Mouse (Mus musculus): ENCODE measurements around the gene Atp6v0c.
"Not testable (repeated sequence)": the region's sequence is repeated elsewhere in the genome, so short reads cannot be mapped to it uniquely, and the experiment has no call there.

The Atp6v0c gene

DNA sequence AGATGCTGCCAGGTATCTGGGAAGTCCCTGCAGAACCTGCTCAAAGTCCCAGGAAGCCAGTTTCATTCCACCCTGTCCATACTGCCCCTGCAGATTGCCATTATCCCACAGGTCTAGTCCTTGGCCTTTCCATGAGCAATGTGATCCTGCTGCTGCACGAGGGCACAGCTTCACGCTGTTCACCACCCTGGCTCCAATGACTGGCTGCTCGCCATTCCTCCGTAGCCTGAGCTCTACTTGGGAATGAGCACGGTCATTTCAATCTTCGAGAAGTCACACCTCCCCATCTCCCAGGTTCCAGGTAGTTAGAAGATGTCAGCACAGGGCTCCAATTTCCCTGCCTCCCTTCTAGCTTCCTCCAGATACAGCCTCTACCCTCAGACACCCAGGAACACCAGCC lies 12.4 kb downstream of the Atp6v0c start:
- in situ Hi-C loops (cut with MboI, MseI) = no loop called here

DNA sequence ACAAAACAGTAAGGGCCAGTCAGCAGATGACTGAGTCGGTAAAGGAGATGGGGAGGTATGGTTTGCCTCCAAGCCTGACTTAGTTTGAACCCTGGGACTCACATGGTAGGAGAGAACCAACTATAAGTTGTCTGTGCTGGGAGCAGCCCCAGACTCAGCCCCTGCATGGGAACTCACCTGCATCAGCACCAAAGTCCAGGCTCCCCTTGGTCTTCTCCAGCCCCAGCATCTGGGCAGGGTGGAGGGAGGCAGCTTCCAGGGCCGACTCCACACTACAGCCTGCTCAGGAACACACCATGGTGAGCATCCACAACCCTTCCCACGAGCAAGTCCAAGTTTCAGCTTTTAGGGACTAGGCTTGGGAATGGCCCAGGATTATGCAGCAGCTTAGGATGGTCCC lies 13.1 kb downstream of the Atp6v0c start:
- in situ Hi-C loops (cut with MboI, MseI) = no loop called here

DNA sequence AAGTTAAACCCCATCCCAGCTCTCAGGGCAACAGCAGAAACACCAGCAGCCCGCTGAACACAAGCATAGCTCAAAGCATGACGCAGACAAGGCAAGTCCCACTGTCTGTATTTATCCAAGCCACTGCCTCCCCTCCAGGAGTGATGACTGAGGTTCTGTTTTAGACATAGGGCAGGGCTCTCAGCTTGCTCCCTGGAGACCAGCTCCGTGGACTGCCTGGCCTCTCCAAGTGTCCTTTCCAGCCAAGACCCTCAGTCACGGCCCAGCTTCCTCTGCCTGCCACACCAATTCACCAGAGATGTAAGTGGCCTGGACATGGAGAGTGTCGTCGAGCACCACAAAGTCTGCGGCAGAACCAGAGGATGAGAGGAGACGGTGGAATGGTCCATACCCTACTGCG lies 13.8 kb downstream of the Atp6v0c start:
- in situ Hi-C loops (cut with MboI, MseI) = no loop called here

DNA sequence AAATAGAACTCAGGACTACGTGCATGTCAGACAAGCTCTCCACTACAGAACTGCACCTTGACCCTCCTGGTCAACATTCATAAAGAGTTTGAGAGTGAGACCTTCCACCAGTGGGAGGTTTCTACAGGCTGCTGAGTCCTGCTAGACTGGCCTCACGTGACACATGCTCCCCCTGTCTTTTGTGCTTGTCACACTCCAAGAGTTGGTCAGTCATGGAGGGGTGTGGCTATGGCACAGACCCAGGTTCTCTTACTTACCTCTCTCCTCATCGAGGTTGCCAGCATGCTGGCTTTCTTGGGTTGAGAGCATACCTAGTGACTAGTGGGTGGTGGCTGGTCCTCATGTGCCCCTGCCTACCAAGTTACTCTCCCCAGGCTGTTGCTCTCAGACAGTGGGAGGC lies 15.0 kb downstream of the Atp6v0c start:
- in situ Hi-C loops (cut with MboI, MseI) = no loop called here

DNA sequence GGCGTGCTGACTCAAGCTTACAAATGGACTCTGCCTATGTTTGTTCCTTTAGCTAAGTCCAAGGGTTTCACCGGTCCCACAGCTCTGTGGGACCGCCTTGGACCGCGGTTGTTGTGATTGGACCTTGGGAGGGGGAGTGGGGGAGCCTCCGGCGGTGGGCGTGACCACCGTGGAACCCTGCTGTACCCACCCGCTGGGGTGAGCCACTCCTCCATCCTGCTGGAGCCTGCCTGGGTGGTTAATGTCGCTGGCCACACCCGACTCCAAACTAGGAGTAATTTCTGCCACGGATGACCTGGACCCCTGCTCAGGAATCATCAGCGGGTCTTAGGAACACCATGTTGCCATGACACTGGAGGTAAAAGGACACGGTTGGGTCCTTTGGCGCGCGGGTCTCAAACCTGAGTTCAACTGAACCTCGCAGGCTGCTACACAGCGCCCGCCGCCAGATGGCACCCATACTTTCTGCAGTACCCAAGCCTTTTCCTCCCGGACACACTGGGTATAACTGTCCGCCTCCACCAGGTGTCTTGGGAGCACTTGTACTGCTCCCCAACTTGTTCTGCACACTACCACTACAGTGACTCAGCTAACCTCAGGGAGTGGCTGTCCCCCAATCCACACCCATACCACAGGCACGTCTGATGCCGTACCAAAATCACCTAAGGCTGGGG lies 17.5 kb downstream of the Atp6v0c start:
- in situ Hi-C loops (cut with MboI, MseI) = no loop called here

DNA sequence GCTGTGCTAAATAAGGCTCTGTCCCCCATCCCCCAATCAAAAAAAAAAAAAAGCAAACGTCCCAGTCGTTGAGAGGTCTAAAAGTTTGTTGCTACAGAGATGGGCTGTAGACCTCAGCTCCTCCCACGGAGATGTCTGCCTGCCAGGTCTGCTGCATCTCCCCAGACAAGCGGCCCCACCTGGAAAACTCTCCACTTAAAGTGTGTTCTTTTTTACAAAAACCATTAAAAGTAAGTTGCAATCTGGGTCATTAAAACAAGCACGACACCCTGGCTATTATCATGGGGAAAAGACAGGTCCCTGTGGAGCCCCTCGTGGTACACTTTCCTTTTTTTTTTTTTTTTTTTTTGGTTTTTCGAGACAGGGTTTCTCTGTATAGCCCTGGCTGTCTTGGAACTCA lies 18.1 kb downstream of the Atp6v0c start:
- in situ Hi-C loops (cut with MboI, MseI) = no loop called here

DNA sequence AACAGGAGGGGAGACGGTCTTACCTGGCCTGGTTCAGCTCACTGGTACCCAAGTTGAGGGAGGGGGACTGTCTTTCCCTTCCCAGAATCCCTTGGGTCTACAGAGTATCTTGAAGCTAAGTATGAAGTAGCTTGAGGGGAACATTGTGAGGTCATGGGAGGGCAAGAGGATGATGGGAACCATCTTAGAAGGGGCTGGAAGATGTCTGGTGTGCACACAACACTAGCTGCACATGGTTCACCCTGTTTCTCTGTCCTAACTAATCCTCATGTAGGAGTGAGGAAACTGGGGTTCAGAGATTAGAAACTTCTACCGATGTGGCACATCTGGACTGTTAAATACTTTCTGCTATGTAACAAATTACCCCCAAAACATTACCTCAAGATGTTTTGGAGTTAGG lies 18.7 kb downstream of the Atp6v0c start, which contains the start of gene Pdpk1:
Pdpk1 (minus strand) TSS at position 101 of the 400 bp plus-strand sequence.
- in situ Hi-C loops (cut with MboI, MseI) = no loop called here

DNA sequence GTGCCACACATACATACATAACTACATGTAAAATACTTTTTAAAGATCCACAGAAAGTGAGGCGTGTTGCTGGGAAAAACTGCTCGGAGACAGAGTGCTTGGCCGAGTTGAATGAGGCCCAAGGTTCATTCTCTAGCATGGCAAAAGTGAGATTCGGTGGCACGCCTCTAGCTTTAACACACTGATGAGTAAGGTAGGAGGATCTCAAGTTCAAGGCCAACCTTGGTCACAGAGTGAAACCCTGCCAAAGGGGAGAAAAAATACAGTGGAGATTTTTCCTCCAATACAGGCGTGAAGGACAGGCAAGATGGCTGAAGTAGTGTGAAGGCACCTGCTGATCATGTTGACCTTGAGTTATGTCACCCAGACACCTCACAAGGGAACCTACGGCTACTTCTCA lies 20.1 kb downstream of the Atp6v0c start:
- in situ Hi-C loops (cut with MboI, MseI) = loop anchor here (5.0 kb wide), 1 partner anchor 98 kb away; no protein-coding TSS in a partner anchor

DNA sequence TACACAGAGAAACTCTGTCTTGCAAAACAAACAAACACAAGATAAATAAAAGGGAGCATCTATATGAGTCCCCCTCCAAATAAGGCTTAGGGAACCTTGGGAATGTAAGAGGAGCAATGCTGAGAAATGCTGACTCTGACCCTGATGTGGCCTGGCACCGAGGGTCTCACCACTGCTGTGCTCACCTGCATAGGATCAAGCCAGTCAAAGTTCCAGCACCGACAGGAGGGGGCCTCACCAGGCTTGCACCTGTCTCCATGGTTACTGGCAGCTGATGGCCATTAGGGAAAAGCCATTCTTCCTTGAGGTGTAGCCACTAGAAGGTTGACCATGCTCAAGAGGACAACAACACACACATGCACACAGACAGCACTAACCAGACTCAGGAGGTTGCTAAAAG lies 26.6 kb downstream of the Atp6v0c start:
- in situ Hi-C loops (cut with MboI, MseI) = no loop called here

DNA sequence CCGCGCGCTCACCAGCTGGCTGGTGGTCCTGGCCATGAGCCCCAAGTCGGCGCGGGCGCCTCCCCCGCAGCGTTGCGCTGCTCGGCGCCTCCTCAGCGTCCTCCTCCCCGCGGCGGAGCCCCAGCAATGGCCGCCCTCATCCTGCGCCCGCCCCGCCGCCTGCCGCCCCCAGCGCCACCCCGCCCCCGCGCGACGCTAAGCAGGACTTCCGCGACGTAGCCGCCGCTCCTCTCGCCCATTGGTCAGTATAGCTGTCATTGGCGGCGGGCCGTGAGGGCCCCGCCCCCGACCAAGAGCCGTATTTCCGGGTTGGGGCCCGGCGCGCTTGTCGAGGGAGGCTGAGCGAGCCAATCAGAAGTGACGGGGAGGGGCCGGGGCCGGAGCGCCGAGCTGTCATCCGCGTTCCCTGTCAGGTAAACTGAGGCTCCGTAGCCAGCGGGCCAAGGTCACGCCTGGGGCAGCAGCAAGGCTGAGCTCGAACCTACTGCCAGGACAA lies 28.0 kb downstream of the Atp6v0c start:
- in situ Hi-C loops (cut with MboI, MseI) = no loop called here

DNA sequence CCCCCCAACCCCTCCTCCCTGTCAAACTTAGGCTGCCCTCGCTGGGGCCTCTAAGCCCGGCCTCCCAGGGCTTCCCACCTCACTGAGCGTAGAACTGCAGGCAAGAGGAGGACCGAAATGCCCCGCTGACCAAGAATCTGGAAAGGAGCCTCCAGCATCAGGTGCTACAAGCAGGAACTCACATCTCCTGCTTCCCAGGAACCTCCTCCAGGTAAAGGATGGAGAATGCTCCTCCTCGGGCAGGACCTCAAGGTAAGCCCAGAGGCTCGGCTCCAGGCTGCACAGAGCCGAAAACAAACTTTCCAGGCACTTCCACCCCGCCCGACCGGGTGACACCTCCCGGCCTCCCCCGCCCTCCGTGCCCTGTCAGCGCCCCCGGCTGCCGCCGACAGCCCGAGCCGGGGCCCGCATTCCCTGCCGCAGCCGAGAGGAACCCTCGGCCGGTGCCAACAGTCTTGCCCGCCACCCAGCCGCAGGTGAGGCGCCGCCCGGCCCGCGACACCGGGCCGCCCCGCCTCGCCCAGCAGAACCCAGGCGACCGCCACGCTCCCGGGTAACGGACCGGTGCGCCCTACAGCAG lies 28.6 kb downstream of the Atp6v0c start:
- in situ Hi-C loops (cut with MboI, MseI) = no loop called here

DNA sequence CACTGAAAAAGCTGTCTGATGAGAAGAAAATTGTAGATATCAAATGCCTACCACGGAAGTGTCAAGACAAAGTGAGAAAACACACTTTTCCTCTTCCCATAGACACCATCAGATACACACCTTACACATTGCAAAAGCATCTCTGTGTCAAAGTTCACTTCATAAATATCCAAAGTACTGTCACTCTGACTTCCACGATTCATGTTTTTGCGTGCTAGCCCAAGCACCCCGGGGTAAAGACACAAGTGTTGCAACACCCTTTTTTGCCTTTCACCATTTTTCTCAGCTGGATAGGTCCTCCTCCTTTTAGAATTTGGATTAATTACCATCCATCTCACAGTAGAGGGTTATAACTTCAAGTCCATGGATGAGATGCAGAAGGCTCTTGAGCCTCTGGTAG lies 29.5 kb downstream of the Atp6v0c start:
- in situ Hi-C loops (cut with MboI, MseI) = no loop called here

DNA sequence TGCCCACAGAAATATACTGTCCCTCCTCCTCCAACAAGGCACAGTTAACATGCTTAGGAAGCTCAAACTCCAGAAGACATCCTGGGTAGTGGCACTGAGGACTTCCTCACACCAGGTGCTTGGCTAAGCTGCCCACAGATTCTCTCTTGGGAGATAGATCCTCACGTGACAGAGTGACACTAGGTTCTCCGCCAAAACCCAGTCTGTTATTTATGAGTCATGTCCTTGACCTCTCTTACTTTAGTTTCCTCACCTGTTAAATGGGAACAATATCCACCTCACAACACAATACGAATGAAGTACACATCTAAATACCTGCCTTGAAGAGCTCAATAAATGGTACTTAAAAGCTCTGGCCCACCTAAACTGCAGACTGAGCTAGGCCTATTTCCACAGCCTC lies 30.2 kb downstream of the Atp6v0c start:
- in situ Hi-C loops (cut with MboI, MseI) = no loop called here

DNA sequence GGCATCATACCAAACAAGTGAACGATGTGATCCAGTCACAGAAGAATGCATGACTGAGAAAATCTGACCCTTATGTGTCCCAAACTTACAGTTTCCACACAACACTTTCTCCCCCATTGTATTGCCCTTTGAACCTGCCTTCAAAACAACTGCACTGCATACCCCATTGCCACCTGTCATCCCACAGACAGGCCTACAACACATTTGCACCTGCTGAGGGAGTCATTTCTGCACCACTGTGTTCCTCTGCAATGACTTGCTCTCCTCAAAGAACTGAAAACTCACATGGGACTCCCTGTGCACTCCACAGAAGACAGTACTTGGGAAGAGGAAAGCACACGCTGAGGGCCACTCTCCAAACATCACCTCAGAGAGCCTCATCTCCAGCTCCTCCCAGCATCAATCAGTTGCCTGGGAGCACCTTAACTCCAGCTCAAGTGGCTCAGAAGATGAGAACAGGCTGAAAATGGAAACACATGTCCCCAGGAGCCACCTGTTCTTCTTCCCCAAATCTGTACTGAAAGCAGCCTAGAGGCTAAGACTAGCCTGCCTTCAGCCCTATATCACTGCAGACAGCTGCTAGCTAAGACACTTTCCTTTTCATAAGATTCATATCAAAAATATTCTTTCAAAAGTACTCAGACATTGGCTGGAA lies 32.1 kb downstream of the Atp6v0c start:
- in situ Hi-C loops (cut with MboI, MseI) = no loop called here

DNA sequence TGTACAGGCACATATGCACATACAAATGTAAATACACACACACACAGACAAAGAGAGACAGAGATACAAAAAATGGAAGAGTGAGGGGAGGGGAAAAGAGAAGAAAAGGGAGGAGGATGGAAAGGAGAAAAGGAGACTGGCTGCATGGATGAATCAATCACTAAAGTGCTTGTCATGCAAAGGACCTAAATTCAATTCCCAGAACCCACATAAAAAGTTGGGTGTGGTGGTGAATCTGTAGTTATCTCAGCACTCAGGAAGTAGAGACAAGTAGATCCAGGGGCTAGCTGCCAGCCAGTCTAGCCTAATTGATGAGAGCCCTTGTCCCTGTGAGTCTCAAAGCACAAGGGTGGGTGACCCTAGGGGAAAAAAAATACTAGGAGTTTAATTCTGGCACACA lies 35.4 kb downstream of the Atp6v0c start:
- in situ Hi-C loops (cut with MboI, MseI) = loop anchor here (5.0 kb wide), 1 partner anchor 52 kb away; no protein-coding TSS in a partner anchor

DNA sequence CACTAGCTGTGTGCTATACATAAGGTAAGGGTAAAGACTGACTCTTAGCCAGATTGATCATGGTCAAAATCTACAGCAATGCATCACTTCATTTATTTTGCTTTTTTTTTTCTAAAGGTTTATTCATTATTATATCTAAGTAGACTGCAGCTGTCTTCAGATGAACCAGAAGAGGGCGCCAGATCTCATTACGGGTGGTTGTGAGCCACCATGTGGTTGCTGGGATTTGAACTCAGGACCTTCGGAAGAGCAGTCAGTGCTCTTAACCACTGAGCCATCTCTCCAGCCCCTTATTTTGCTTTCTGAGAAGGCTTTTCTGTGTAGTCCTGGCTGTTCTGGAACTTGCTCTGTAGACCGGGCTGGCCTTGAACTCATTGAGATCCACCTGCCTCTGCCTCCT lies 36.6 kb downstream of the Atp6v0c start:
- in situ Hi-C loops (cut with MboI, MseI) = loop anchor here (5.0 kb wide), 1 partner anchor 51 kb away; no protein-coding TSS in a partner anchor

DNA sequence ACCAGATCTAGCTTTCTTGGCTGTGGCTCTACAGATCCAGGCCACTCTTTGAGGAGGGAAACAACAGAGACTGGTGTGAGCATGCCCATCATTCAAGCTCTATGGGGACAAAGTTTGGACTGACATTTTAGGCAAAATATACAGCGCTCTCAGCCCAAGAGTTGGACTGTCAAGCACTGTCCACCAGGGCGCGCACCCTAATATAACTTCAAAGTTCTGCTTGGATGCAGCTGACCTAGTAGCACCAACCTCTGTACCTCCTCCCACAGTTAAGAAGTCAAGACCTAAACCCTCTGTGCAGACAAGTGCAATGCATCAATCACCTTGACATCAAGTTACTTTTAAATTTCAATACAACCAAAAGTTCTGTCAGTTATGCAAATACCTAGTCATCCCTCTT lies 37.9 kb downstream of the Atp6v0c start:
- in situ Hi-C loops (cut with MboI, MseI) = loop anchor here (5.0 kb wide), 1 partner anchor 49 kb away; no protein-coding TSS in a partner anchor

DNA sequence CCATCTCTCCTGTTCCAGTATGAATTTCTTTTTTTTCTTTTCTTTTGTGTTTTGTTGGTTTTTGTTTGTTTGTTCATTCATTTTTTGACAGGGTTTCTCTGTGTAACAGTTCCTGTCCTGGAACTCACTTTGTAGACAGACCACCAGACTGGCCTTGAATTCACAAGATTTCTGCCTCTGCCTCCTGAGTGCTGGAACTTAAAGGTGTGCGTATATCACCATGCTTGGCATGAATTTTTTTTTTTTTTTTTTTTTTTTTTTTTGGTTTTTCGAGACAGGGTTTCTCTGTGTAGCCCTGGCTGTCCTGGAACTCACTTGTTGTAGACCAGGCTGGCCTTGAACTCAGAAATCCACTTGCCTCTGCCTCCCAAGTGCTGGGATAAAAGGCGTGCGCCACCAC lies 40.3 kb downstream of the Atp6v0c start:
- in situ Hi-C loops (cut with MboI, MseI) = not testable (repeated sequence)

DNA sequence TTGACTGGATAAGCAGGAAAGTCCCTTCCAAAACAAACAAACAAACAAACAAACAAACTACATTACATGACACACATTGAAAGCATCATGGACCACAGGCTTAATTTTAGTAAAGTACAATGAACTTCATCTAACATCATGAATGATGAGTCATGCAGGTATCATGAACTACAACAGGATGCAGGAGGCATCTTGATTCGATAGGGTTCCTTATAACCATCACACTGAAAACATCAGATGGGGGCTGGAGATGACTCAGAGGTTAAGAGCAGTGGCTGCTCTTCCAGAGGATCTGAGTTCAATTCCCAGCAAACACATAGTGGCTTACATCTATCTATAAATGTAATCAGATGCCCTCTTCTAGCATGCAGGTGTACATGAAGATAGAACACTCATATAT lies 41.9 kb downstream of the Atp6v0c start:
- in situ Hi-C loops (cut with MboI, MseI) = no loop called here

DNA sequence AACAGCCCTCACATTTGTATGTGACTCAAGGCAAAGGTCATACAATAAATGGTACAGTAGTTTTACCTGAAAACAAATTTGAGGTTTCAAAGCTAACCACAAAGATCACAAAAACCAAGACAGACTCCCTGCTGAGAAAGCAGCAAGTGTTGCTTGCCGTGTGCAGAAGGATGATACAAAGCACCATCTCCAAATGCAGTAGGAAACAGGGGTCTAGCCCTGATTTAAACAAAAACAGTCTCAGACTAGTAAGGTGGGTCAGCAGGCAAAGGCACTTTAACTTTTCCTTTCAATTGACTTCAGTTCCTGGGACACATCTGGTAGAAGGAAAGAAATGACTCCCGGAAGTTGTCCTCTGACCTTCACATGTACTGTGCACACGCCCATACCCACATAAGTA lies 42.7 kb downstream of the Atp6v0c start:
- in situ Hi-C loops (cut with MboI, MseI) = no loop called here

DNA sequence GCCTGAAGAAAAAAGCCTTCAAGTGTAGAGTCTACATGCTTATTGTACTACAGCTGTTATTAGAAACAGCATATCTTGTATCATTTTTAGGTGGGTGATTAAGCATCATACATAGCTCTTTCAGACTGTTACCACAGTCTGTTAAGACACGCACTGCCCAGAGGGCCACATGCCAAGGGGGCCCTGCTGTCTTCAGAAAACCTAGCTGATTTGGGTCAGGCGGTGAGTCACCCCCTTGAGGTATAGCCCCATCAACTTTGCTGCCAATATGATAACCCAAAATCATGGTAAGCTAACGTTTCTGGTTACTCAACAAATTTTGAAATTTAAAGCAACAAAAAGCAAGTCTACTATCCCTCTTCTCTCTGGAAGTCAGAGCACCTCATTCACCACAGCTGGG lies 50.1 kb downstream of the Atp6v0c start:
- in situ Hi-C loops (cut with MboI, MseI) = no loop called here

Measured in regulatory T cell (primary cell).